Mouse (Mus musculus) liver, postnatal 0 days (tissue): Measurements from ENCODE around the gene Pkd2l1. TPM values are rescaled to one million over a fixed set of nuclear protein-coding genes. Genes with fewer than 3 reads are reported as not detected.

Source experiments
- ATAC-seq: fragments of 200-750 bp; cut with Nextera tagmentation; 2 replicates; pipeline ENCODE4 v1.8.0; 2017; ENCODE audit warnings: mild to moderate bottlenecking, moderate library complexity
- DNase-seq: peaks from one replicate; pipeline ENCODE4 v3.0.0-alpha.2; 2016
- H3K27ac ChIP-seq: fragments of 300-500 bp; sonication (generic); 2 replicates; pipeline ENCODE4 v1.5.1; 2014; ENCODE audit warnings: antibody characterized with exemption, moderate library complexity, mild to moderate bottlenecking, low read depth
- H3K27me3 ChIP-seq: fragments of 300-500 bp; sonication (generic); 2 replicates; pipeline ENCODE4 v1.6.1; 2014; ENCODE audit warnings: low read length, control low read depth, mixed read lengths; ENCODE audit not compliant: insufficient read depth
- H3K36me3 ChIP-seq: fragments of 300-500 bp; sonication (generic); replicated peaks from 2 replicates; pipeline ENCODE4 v1.6.1; 2014; ENCODE audit warnings: mild to moderate bottlenecking, control low read depth, low read length, moderate library complexity, mixed read lengths; ENCODE audit not compliant: insufficient read depth
- H3K4me1 ChIP-seq: fragments of 300-500 bp; sonication (generic); 2 replicates; pipeline ENCODE4 v1.6.1; 2014; ENCODE audit warnings: antibody characterized with exemption, mild to moderate bottlenecking, control low read depth; ENCODE audit not compliant: insufficient read depth
- H3K4me2 ChIP-seq: fragments of 300-500 bp; sonication (generic); 2 replicates; pipeline ENCODE4 v1.6.1; 2014; ENCODE audit warnings: low read depth, mild to moderate bottlenecking, low read length, moderate library complexity, mixed read lengths
- H3K4me3 ChIP-seq: fragments of 300-500 bp; sonication (generic); 2 replicates; pipeline ENCODE4 v1.5.1; 2014; ENCODE audit warnings: low read depth, low read length
- H3K9ac ChIP-seq: fragments of 300-500 bp; sonication (generic); replicated peaks from 2 replicates; pipeline ENCODE4 v1.6.1; 2014; ENCODE audit warnings: mild to moderate bottlenecking, moderate library complexity
- H3K9me3 ChIP-seq: fragments of 300-500 bp; sonication (generic); 2 replicates; pipeline ENCODE4 v1.6.1; 2016; ENCODE audit warnings: mild to moderate bottlenecking, control low read depth, low read length, mixed read lengths
- CTCF ChIP-seq: sonication (generic); IDR thresholded peaks from 2 replicates; pipeline ENCODE4 v1.5.1; 2016; ENCODE audit warnings: antibody characterized with exemption, low read depth
- EP300 ChIP-seq: IDR thresholded peaks from 2 replicates; pipeline ENCODE4 v1.6.1; 2016; ENCODE audit warnings: antibody characterized with exemption, low read depth, mild to moderate bottlenecking
- WGBS: fragments of 180-500 bp; shearing (Covaris S2); extraction: QIAGEN DNeasy Blood & Tissue Kit; methylation state at CpG from one replicate; pipeline ENCODE4 v1.1.7; 2014; ENCODE audit not compliant: insufficient replicate concordance; 5-methylcytosine and 5-hydroxymethylcytosine counted together
- polyA plus RNA-seq: library from polyadenylated mRNA; unstranded; fragments of >200 nt; fragmentation: Nextera tagmentation; extraction: Ambion mirVana; gene quantifications from 2 replicates; pipeline ENCODE4 v1.2.1, GENCODE M21; 2015

Gene Pkd2l1
- polyA plus RNA-seq, 1 experiment from 2014 or later: not detected

- TF ChIP-seq EP300: 0 out of 2 replicates have a peak, but pooled peaks have one; percentile 32
- TF ChIP-seq CTCF: no peak
- Histone ChIP-seq H3K27ac (no peak overlapping the region), H3K9ac (no peak overlapping the region), H3K4me3 (no peak overlapping the region), H3K36me3 (no peaks in the 10 kb centered on the region), H3K4me2 (no peak overlapping the region), H3K27me3 (0 out of 2 replicates have a peak, but pooled peaks cover 2% of the 10 kb centered on the region), H3K9me3 (no peaks in the 10 kb centered on the region), H3K4me1 (no peaks in the 10 kb centered on the region)
- 41% methylated on average over 10 of the region's 10 CpGs for WGBS
- no peak for DNase-seq
- no peak for ATAC-seq
Observed at GRCm38 (mm10) chr19:44197053-44197852, 5.0 kb upstream of the Pkd2l1 start.

- Histone ChIP-seq H3K9ac (no peak overlapping the region), H3K9me3 (no peaks in the 10 kb centered on the region), H3K27me3 (0 out of 2 replicates have a peak, but pooled peaks cover 2% of the 10 kb centered on the region), H3K4me1 (no peaks in the 10 kb centered on the region), H3K36me3 (no peaks in the 10 kb centered on the region), H3K4me2 (no peak overlapping the region), H3K4me3 (no peak overlapping the region), H3K27ac (no peak overlapping the region)
- peak; percentile 80 for TF ChIP-seq CTCF
- TF ChIP-seq EP300: no peak
- WGBS: 16% methylated on average over 7 of the region's 7 CpGs
- peak; percentile 69 for DNase-seq
- no peak for ATAC-seq
Observed at GRCm38 (mm10) chr19:44195138-44195537, 2.9 kb upstream of the Pkd2l1 start.

- WGBS: 76% methylated on average over 7 of the region's 7 CpGs
- H3K36me3 ChIP-seq: no peaks in the 10 kb centered on the region
- TF ChIP-seq CTCF (no peak), EP300 (no peak)
Observed at GRCm38 (mm10) chr19:44193906-44194305, 1.7 kb upstream of the Pkd2l1 start.

GRCm38 (mm10) chr19:44189056-44189455 lies 3.2 kb downstream of the Pkd2l1 start:
- ATAC-seq (no peak), DNase-seq (no peak)
- no peak overlapping the region for H3K4me2 ChIP-seq
- H3K9me3 ChIP-seq: no peaks in the 10 kb centered on the region
- WGBS: 77% methylated on average over 4 of the region's 4 CpGs
- no peak overlapping the region for H3K27ac ChIP-seq
- TF ChIP-seq CTCF: no peak
- TF ChIP-seq EP300: no peak
- 0 out of 2 replicates have a peak, but pooled peaks cover 2% of the 10 kb centered on the region for H3K27me3 ChIP-seq
- no peak overlapping the region for H3K9ac ChIP-seq
- H3K36me3 ChIP-seq: no peaks in the 10 kb centered on the region
- no peak overlapping the region for H3K4me3 ChIP-seq
- H3K4me1 ChIP-seq: no peaks in the 10 kb centered on the region

More at GRCm38 (mm10) chr19:44193906-44194305, 1.7 kb upstream of the Pkd2l1 start:
- no peak overlapping the region for H3K27ac ChIP-seq
- DNase-seq: no peak
- 0 out of 2 replicates have a peak, but pooled peaks cover 2% of the 10 kb centered on the region for H3K27me3 ChIP-seq
- ATAC-seq: no peak
- no peak overlapping the region for H3K4me3 ChIP-seq
- no peaks in the 10 kb centered on the region for H3K9me3 ChIP-seq
- H3K4me1 ChIP-seq: no peaks in the 10 kb centered on the region
- H3K9ac ChIP-seq: no peak overlapping the region
- no peak overlapping the region for H3K4me2 ChIP-seq

- Histone ChIP-seq H3K27ac (no peak overlapping the region), H3K27me3 (no peaks in the 10 kb centered on the region), H3K4me1 (no peaks in the 10 kb centered on the region), H3K9me3 (no peaks in the 10 kb centered on the region), H3K4me2 (no peak overlapping the region), H3K36me3 (no peaks in the 10 kb centered on the region), H3K4me3 (no peak overlapping the region), H3K9ac (no peak overlapping the region)
- ATAC-seq (no peak), DNase-seq (no peak)
- TF ChIP-seq CTCF (no peak), EP300 (no peak)
- 62% methylated on average over 3 of the region's 3 CpGs for WGBS
Observed at GRCm38 (mm10) chr19:44183968-44184367, 8.3 kb downstream of the Pkd2l1 start.

- Histone ChIP-seq H3K9ac (no peak overlapping the region), H3K27ac (no peak overlapping the region), H3K4me2 (no peak overlapping the region), H3K36me3 (no peaks in the 10 kb centered on the region), H3K9me3 (no peaks in the 10 kb centered on the region; the same call in 1 of the 2 replicates), H3K4me3 (no peak overlapping the region), H3K27me3 (no peaks in the 10 kb centered on the region), H3K4me1 (no peaks in the 10 kb centered on the region)
- 68% methylated on average over 1 of the region's 1 CpGs for whole genome bisulfite sequencing
- TF ChIP-seq CTCF: no peak
- no peak for TF ChIP-seq EP300
- DNase-seq (no peak), ATAC-seq (no peak)
Observed at GRCm38 (mm10) chr19:44180502-44180901, 11.7 kb downstream of the Pkd2l1 start.
